Mouse (Mus musculus) liver, postnatal 0 days (tissue): ENCODE data around the gene Nab2. TPM values are rescaled to one million over a fixed set of nuclear protein-coding genes. Genes with fewer than 3 reads are reported as not detected.

Source experiments
- ATAC-seq: fragments of 200-750 bp; cut with Nextera tagmentation; 2 replicates; pipeline ENCODE4 v1.8.0; 2017; ENCODE audit warnings: mild to moderate bottlenecking, moderate library complexity
- DNase-seq: peaks from one replicate; pipeline ENCODE4 v3.0.0-alpha.2; 2016
- H3K27ac ChIP-seq: fragments of 300-500 bp; sonication (generic); 2 replicates; pipeline ENCODE4 v1.5.1; 2014; ENCODE audit warnings: antibody characterized with exemption, moderate library complexity, mild to moderate bottlenecking, low read depth
- H3K27me3 ChIP-seq: fragments of 300-500 bp; sonication (generic); 2 replicates; pipeline ENCODE4 v1.6.1; 2014; ENCODE audit warnings: low read length, control low read depth, mixed read lengths; ENCODE audit not compliant: insufficient read depth
- H3K36me3 ChIP-seq: fragments of 300-500 bp; sonication (generic); replicated peaks from 2 replicates; pipeline ENCODE4 v1.6.1; 2014; ENCODE audit warnings: mild to moderate bottlenecking, control low read depth, low read length, moderate library complexity, mixed read lengths; ENCODE audit not compliant: insufficient read depth
- H3K4me1 ChIP-seq: fragments of 300-500 bp; sonication (generic); 2 replicates; pipeline ENCODE4 v1.6.1; 2014; ENCODE audit warnings: antibody characterized with exemption, mild to moderate bottlenecking, control low read depth; ENCODE audit not compliant: insufficient read depth
- H3K4me2 ChIP-seq: fragments of 300-500 bp; sonication (generic); 2 replicates; pipeline ENCODE4 v1.6.1; 2014; ENCODE audit warnings: low read depth, mild to moderate bottlenecking, low read length, moderate library complexity, mixed read lengths
- H3K4me3 ChIP-seq: fragments of 300-500 bp; sonication (generic); 2 replicates; pipeline ENCODE4 v1.5.1; 2014; ENCODE audit warnings: low read depth, low read length
- H3K9ac ChIP-seq: fragments of 300-500 bp; sonication (generic); replicated peaks from 2 replicates; pipeline ENCODE4 v1.6.1; 2014; ENCODE audit warnings: mild to moderate bottlenecking, moderate library complexity
- H3K9me3 ChIP-seq: fragments of 300-500 bp; sonication (generic); 2 replicates; pipeline ENCODE4 v1.6.1; 2016; ENCODE audit warnings: mild to moderate bottlenecking, control low read depth, low read length, mixed read lengths
- CTCF ChIP-seq: sonication (generic); IDR thresholded peaks from 2 replicates; pipeline ENCODE4 v1.5.1; 2016; ENCODE audit warnings: antibody characterized with exemption, low read depth
- EP300 ChIP-seq: IDR thresholded peaks from 2 replicates; pipeline ENCODE4 v1.6.1; 2016; ENCODE audit warnings: antibody characterized with exemption, low read depth, mild to moderate bottlenecking
- WGBS: fragments of 180-500 bp; shearing (Covaris S2); extraction: QIAGEN DNeasy Blood & Tissue Kit; methylation state at CpG from one replicate; pipeline ENCODE4 v1.1.7; 2014; ENCODE audit not compliant: insufficient replicate concordance; 5-methylcytosine and 5-hydroxymethylcytosine counted together
- polyA plus RNA-seq: library from polyadenylated mRNA; unstranded; fragments of >200 nt; fragmentation: Nextera tagmentation; extraction: Ambion mirVana; gene quantifications from 2 replicates; pipeline ENCODE4 v1.2.1, GENCODE M21; 2015

Gene Nab2
- polyA plus RNA-seq, 1 experiment from 2014 or later: 2.4 TPM

- 54% methylated on average over 16 of the region's 16 CpGs for whole genome bisulfite sequencing
- no peaks in the 10 kb centered on the region for H3K9me3 ChIP-seq
- DNase-seq (no peak), ATAC-seq (no peak)
- H3K36me3 ChIP-seq: peaks cover 68% of the 10 kb centered on the region
- no peak overlapping the region for H3K9ac ChIP-seq
- no peak overlapping the region for H3K4me2 ChIP-seq
- no peak overlapping the region for H3K27ac ChIP-seq
- TF ChIP-seq EP300 (no peak), CTCF (no peak)
- no peaks in the 10 kb centered on the region for H3K27me3 ChIP-seq
- H3K4me3 ChIP-seq: no peak overlapping the region
- H3K4me1 ChIP-seq: no peaks in the 10 kb centered on the region
These were observed 13.3 kb downstream of the Nab2 start for GRCm38 (mm10) chr10:127654970-127655579.

GRCm38 (mm10) chr10:127652906-127653638 lies 15.3 kb downstream of the Nab2 start:
- H3K4me3 ChIP-seq: no peak overlapping the region
- 75% methylated on average over 21 of the region's 21 CpGs for WGBS
- H3K4me2 ChIP-seq: no peak overlapping the region
- DNase-seq (no peak), ATAC-seq (no peak)
- no peaks in the 10 kb centered on the region for H3K4me1 ChIP-seq
- H3K9me3 ChIP-seq: no peaks in the 10 kb centered on the region
- H3K36me3 ChIP-seq: peaks cover 68% of the 10 kb centered on the region
- TF ChIP-seq EP300 (no peak), CTCF (no peak)
- no peaks in the 10 kb centered on the region for H3K27me3 ChIP-seq
- H3K9ac ChIP-seq: no peak overlapping the region
- 0 out of 2 replicates have a peak overlapping the region, but pooled peaks have one; percentile 16 for H3K27ac ChIP-seq

- no peak for DNase-seq
- no peak overlapping the region for H3K4me3 ChIP-seq
- no peak for ATAC-seq
- H3K9ac ChIP-seq: no peak overlapping the region
- peaks cover 21% of the 10 kb centered on the region for H3K36me3 ChIP-seq
- no peak overlapping the region for H3K4me2 ChIP-seq
- peaks cover 18% of the 10 kb centered on the region for H3K4me1 ChIP-seq
- WGBS: 65% methylated on average over 2 of the region's 2 CpGs
- no peak overlapping the region for H3K27ac ChIP-seq
- TF ChIP-seq EP300: no peak
- TF ChIP-seq CTCF: no peak
- no peaks in the 10 kb centered on the region for H3K9me3 ChIP-seq
- no peaks in the 10 kb centered on the region for H3K27me3 ChIP-seq
These were observed 22.6 kb downstream of the Nab2 start for GRCm38 (mm10) chr10:127645791-127646190.

DNA sequence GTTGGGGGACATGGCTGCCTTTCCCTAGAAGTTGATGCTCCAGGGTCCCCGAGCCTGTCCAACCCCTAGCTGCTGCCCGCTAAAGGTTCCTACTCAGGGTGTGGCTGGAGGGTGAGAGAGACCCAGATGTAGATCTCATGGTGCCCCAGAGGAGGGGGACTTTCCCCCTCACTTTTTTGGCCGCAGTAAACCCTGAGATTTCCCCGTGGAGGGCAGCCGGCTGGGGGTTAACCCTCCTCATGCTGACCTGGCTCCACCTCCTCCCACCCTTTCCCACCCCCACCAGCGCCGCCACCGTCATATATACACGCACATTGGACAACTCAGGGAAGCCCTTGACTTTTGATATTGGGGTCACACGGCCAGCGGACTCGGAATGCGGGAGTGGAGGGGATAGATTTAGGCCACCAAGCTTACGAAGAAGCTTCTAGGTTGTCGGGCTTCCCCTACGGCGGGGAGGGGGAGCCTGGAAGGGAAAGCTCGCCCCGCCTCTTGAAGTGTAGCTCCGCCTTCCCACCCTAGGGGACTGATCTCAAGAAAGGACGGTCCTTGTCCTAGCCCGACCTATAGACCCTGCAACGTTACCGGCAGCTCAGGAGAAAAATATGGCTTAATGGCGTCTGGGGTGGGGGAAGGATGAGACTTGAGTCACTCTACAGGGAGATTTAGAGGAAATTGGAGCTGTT lies 24.7 kb downstream of the Nab2 start:
- H3K9me3 ChIP-seq: no peaks in the 10 kb centered on the region

DNA sequence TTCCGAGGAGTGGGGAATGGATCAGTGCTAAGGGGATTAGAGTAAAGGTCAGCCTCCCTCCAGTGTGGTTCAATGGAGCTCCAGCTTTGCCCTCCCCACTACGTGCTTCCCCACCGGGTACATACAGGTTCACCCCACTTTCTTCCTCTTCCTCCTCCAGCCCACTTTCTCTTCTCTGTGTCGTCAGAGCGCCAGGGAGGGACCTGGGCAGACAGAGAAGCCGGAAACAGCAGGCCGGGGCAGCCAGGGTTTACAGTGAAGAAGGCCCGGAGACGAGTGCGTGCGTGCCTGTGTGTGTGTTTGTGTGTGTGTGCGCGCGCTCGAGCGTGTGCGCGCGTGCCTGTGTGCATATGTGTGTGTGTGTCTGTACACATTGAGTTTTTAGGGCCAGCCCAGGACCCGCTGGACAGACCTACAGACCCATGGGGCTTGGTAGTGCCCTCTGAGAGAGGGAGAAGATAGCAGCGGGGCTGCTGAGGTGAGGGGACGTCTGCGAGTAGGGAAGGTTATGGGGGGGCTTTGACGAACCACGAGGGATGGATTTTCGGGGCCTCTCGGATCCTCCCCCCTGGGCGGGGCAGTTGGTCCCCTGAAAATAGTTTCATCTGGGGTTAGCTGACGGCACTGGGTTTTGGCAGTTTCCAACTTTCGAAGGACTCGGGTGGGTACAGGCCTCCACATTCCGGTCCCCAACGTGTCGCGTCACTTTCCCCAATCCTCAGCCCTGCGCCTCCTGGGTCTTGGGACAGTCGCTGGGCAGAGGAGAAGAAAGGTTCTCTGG lies 25.4 kb downstream of the Nab2 start, which contains the start of gene Stat6:
Gene Stat6, plus strand, starts transcription at position 215 of the 781 bp plus-strand sequence.
- Histone ChIP-seq H3K27me3 (no peaks in the 10 kb centered on the region), H3K27ac (peak within 1 kb of the TSS; percentile 98), H3K9ac (peak within 1 kb of the TSS; percentile 94), H3K4me3 (peak within 1 kb of the TSS; percentile 78), H3K9me3 (no peaks in the 10 kb centered on the region), H3K36me3 (peaks cover 5% of the 10 kb centered on the region), H3K4me1 (peaks cover 18% of the 10 kb centered on the region), H3K4me2 (peak within 1 kb of the TSS; percentile 89)
- peak; percentile 75 for ATAC-seq
- 1% methylated on average over 37 of the region's 37 CpGs for WGBS
- TF ChIP-seq EP300 (no peak), CTCF (no peak)
- DNase-seq: peak; percentile 86

More for the DNA sequence above, 24.7 kb downstream of the Nab2 start:
- Histone ChIP-seq H3K27ac (peak overlapping the region; percentile 98), H3K4me1 (peaks cover 18% of the 10 kb centered on the region), H3K4me2 (peak overlapping the region; percentile 89), H3K36me3 (peaks cover 12% of the 10 kb centered on the region), H3K9ac (peak overlapping the region; percentile 94), H3K4me3 (peak overlapping the region; percentile 78), H3K27me3 (no peaks in the 10 kb centered on the region)
- DNase-seq: peak; percentile 83
- WGBS: under 1% methylated on average over 25 of the region's 25 CpGs
- ATAC-seq: peak; percentile 35
- TF ChIP-seq EP300 (no peak), CTCF (no peak)
